Mouse (Mus musculus) heart, postnatal 10 days (tissue): ENCODE measurements around the gene Det1. TPM values are rescaled to one million over a fixed set of nuclear protein-coding genes. Genes with fewer than 3 reads are reported as not detected.

Source experiments
- DNase-seq, 2 experiments: peaks; one replicate each; pipeline ENCODE4 v3.0.0; 2021
- intact Hi-C: fragments of 180-260 bp; cut with DNase I; formaldehyde crosslinking; loops from one replicate; pipeline ENCODE4 v1.15.1; 2025
- microRNA-seq, 2 experiments: library from miRNA; unstranded; fragments of <30 nt; microRNA quantifications; one replicate each; pipeline ENCODE4 v1.2.0; 2022
- total RNA-seq, 2 experiments: library from RNA; stranded (reverse); gene quantifications; 2 replicates each; pipeline ENCODE4 v1.2.3; 2021

The Det1 gene
- total RNA-seq, 2 experiments from 2014 or later, result 7.2 to 10.7 TPM

- intact Hi-C loops, result loop anchor here (1.0 to 5.0 kb wide), 2 partner anchors 56 to 99 kb away; partner anchors contain the start of gene Det1
- DNase-seq, result peak; percentile 71 to 76
Measured at GRCm38 (mm10) chr7:78791359-78792222, 55.5 kb downstream of the Det1 start.

- DNase-seq, result no peak
- intact Hi-C loops, result no loop called here
Measured at GRCm38 (mm10) chr7:78787793-78788380, 59.2 kb downstream of the Det1 start.

- no peak for DNase-seq
- intact Hi-C loops, result no loop called here
Measured at GRCm38 (mm10) chr7:78785906-78786305, 61.2 kb downstream of the Det1 start.

- intact Hi-C loops, result no loop called here
- DNase-seq, result peak; percentile 89 to 91
Measured at GRCm38 (mm10) chr7:78782639-78783581, 64.2 kb downstream of the Det1 start, which contains the start of the genes Mrps11 and Mrpl46. Gene Mrps11 (plus strand): TSS chr7:78783119. Gene Mrpl46 (minus strand): TSS chr7:78783531.

- intact Hi-C loops, result no loop called here
Measured at GRCm38 (mm10) chr7:78778741-78779140, 68.3 kb downstream of the Det1 start.

More at GRCm38 (mm10) chr7:78778741-78779140, 68.3 kb downstream of the Det1 start:
- no peak for DNase-seq

Small RNA genes within 50 kb of the gene (microRNA-seq; reads per million reads assigned to microRNA genes)
- 0.35 to 0.95 reads per million in 2 experiments for gene Mir7-2

Other genes with a start within 250 kb of the Det1 start
- gene Ntrk3, start 109.3 kb downstream of the Det1 start, total RNA-seq, result 1 to 10 TPM; 3.0 to 6.3 TPM
- 10 to 100 TPM; 45.1 to 49.4 TPM for gene Mrps11, start 64.1 kb downstream of the Det1 start, total RNA-seq
- 10 to 100 TPM; 45.9 to 47.4 TPM for gene Mrpl46, start 63.7 kb downstream of the Det1 start, total RNA-seq
- gene Aen, start 48.6 kb upstream of the Det1 start, total RNA-seq, result 10 to 100 TPM; 33.1 to 35.7 TPM
- 1 to 10 TPM; 5.4 to 5.5 TPM for gene Isg20, start 66.2 kb upstream of the Det1 start, total RNA-seq
- 1 to 10 TPM; 1.8 to 2.3 TPM for gene Acan, start 206.2 kb upstream of the Det1 start, total RNA-seq